Mouse (Mus musculus) ovary, adult 18-20 months (tissue): ENCODE results near the gene Hs6st1.
A peak's percentile ranks its signal among the peaks of the same experiment; 100 is the strongest.

Experiments used
- DNase-seq: peaks from one replicate; pipeline ENCODE4 v3.0.0; 2022; ENCODE audit warnings: low spot score, mixed read lengths

Gene Hs6st1

DNA sequence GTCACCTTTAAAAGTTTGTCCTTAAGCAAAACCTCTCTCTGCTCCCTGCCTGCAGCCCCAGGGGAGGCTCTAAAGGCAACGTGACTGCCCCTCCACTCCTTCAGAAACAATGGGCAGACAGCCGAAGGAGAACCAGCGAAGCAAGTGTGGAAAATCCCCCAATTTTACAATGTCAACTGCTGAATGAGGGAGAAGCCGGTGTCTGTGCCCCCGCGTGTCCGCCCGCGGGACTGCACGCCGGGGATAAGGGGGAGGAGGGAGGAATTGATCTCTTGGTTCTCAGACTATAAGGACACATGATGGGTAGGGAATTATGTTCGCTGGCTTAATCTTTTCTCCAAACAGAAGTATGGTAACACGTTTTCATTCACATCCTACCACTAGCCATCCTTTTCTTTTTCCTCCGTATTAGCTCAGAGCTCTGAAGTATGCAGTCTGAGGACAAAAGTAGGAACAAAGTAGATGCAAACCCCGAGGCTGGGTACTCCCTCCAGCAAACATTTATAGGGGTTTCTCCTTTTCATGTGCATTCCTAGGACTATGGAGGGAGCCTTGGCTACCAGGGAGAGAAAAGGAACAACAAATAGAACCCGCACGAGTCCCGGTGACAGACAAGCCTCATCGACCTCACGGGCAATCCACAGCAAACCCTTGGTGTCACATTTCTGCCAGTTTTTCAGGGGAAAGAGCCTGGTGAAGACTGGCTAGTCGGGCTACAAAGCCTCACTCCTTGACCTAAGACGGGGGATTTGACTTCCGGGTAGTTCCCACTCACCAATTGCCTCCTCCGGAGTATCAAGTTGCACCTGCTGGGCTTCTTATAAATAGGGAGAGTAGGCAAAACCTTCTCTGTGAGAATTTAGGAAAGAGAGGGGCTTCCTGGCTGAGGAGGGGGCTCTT, 3.1 kb upstream of the Hs6st1 start:
- peak; percentile 86 for DNase-seq

GRCm38 (mm10) chr1:36065761-36066150, 2.4 kb upstream of the Hs6st1 start:
- no peak for DNase-seq

- DNase-seq = no peak
Measured at GRCm38 (mm10) chr1:36066216-36066980, 1.8 kb upstream of the Hs6st1 start.

- no peak for DNase-seq
Measured at GRCm38 (mm10) chr1:36067201-36067600, 999 bp upstream of the Hs6st1 start.

DNA sequence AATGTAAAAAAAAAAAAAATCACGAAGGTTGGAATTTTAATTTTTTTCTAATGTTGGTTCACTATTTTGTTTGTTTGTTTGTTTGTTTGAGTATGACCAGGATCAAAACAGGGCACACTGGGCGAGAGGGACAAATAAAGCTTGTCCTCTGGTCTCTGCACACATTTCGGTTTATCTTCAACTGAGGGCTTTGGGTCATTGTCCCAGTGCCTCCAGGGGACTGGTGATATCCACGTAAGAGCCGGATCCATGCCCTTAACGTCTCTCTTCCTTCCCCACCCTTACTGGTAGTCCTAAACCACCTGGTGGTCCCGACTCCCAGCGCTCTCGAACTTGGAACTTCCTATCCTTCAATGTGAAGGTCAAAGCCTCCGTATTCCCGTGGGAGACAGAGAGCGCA, 589 bp upstream of the Hs6st1 start:
- no peak for DNase-seq

DNA sequence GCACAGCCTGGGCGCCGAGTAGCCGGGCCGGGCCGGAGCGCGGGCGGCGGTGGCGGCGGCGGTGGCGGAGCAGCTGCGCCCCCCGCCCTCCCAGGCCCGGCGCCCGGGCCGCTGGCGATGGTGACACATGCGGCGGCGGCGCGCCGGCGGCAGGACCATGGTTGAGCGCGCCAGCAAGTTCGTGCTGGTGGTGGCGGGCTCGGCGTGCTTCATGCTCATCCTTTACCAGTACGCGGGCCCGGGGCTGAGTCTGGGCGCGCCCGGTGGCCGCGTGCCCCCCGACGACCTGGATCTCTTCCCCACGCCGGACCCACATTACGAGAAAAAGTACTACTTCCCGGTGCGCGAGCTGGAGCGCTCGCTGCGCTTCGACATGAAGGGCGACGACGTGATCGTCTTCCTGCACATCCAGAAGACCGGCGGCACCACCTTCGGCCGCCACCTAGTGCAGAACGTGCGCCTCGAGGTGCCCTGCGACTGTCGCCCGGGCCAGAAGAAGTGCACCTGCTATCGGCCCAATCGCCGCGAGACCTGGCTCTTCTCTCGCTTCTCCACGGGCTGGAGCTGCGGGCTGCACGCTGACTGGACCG, 426 bp downstream of the Hs6st1 start:
- no peak for DNase-seq

- no peak for DNase-seq
Measured at GRCm38 (mm10) chr1:36069291-36069771, 1.1 kb downstream of the Hs6st1 start.

DNA sequence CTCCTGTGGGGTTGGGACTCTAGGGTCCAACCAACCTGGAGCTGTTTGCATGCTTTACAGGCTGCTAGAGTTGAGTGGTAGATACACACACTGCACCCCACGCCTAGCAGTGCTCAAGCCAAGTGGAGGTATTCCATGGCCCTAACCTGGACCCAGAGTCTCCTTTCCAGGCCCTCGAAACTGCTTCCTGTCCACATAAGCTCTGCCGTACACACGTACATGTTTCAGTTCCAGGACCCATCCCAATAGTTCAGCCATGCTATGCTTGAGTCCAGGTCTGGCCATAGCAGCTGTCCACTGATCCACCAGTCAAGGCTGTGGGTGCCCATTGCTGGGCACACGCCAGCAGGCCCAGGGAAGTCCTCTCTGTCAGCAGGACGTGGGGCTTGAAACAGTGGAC, 2.0 kb downstream of the Hs6st1 start:
- DNase-seq = no peak

DNA sequence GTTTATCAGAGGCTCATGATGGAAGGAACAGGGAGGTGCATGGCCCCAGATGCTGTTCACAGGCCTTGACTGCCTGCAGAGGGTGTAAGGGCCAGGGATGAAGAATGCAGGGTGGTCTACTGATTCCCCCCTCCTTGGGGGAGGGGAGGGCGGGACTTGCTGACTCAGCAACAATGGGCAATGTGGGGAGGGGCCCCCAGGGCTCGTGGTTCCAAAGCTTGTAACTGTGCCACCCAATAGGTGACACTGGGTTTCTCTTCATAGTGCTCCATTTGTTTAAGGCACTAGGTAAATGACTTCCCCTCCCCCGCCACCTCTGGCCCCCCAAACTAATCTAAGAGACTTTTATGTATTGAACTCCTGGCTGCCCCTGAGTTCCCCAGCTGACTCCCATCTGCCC, 2.5 kb downstream of the Hs6st1 start:
- no peak for DNase-seq

DNA sequence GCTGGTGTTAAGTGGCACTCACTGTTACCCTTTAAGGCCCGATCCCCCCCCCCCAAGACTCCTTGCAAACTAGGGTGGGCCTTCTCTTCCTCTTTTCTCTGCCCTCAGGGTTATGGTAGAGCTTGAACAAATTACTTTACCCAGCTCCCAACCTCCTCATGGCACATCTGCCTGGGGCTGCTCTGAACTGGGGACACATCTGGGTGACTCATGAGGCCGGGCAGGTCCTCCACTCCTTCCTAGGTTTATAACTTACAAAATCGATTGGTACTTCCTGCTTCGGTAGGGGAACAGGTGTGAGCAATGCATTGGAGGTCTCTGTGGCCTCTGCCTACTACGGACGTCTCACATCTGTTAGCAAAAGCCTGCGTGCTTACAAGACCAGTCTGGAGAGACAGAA, 3.0 kb downstream of the Hs6st1 start:
- DNase-seq = no peak

- no peak for DNase-seq
Measured at GRCm38 (mm10) chr1:36071611-36072010, 3.4 kb downstream of the Hs6st1 start.

GRCm38 (mm10) chr1:36072588-36073556, 4.7 kb downstream of the Hs6st1 start:
- no peak for DNase-seq

DNA sequence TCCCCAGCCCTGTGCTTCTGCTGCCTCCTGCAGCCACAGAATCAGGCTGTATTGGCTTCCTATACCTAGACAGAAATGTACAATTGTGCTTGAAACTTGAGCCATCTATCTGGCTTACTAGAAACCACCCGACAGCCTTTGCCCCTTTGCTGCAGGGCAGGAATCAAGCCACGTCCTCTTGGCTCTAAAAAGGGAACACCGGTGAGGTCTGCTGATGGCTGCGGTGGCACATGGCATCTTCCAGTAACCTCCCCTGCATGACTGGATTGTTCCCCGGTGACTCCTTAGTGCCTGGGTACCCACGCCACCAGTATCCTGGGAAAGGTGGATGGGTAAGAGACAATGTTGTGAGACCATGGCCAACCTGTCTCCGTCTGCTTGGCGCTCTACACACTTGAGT, 5.4 kb downstream of the Hs6st1 start:
- DNase-seq = no peak

- no peak for DNase-seq
Measured at GRCm38 (mm10) chr1:36074197-36074596, 6.0 kb downstream of the Hs6st1 start.

GRCm38 (mm10) chr1:36074968-36075367, 6.8 kb downstream of the Hs6st1 start:
- no peak for DNase-seq

GRCm38 (mm10) chr1:36075652-36076051, 7.5 kb downstream of the Hs6st1 start:
- no peak for DNase-seq

GRCm38 (mm10) chr1:36077084-36077483, 8.9 kb downstream of the Hs6st1 start:
- DNase-seq = no peak

- DNase-seq = no peak
Measured at GRCm38 (mm10) chr1:36078250-36078649, 10.1 kb downstream of the Hs6st1 start.

DNA sequence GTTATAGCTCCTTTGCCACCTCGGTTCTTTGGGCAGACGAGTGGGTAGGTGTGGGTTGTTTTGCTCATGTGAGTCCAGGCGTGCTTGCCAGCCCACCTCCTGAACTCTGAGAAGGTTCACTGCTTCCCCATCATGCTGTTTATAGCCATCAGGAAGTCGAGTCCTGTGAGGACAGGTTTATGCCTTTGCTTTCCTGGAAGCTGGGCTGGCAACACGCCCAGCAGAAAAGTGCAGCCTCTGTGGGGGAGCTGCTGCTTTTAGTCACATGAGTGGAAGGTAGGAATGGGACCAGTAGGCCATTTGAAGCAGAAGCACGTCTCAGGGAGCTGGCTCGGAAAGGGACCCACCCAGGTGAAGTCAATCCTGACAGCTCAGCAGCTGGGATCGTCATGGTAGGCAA, 11.5 kb downstream of the Hs6st1 start:
- peak; percentile 49 for DNase-seq

DNA sequence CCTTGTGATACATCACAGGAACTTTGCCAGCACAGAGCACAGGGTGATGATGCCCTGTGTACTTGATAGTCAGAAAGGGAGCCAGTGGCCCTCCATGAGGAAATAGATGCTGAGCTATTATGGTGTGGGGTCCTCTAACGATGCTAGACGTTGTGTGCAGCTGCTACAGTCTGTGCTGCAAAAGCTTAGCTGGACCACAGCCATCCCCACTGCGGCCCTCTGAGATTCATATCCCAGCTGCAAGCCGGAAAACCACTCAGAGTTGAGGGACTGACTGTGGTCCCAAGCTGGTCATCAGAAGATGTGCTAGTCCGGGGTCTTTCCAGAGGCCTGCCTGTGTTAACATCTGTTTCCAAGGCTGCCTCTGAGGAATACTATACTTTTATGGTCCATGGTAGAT, 12.8 kb downstream of the Hs6st1 start:
- no peak for DNase-seq

GRCm38 (mm10) chr1:36082184-36082583, 14.0 kb downstream of the Hs6st1 start:
- no peak for DNase-seq

- DNase-seq = no peak
Measured at GRCm38 (mm10) chr1:36083554-36083953, 15.4 kb downstream of the Hs6st1 start.
